Mouse (Mus musculus) mouse trophoblast stem cell (cell line): Measurements from ENCODE around the gene Eng.

ENCODE experiments used
- in situ Hi-C, 2 experiments: fragments of 300-500 bp; cut with MseI, MboI; formaldehyde crosslinking; loops; 2 replicates in 1 of 2; 3 replicates in 1 of 2; pipeline ENCODE4 v1.15.1; 2025

The Eng gene

DNA sequence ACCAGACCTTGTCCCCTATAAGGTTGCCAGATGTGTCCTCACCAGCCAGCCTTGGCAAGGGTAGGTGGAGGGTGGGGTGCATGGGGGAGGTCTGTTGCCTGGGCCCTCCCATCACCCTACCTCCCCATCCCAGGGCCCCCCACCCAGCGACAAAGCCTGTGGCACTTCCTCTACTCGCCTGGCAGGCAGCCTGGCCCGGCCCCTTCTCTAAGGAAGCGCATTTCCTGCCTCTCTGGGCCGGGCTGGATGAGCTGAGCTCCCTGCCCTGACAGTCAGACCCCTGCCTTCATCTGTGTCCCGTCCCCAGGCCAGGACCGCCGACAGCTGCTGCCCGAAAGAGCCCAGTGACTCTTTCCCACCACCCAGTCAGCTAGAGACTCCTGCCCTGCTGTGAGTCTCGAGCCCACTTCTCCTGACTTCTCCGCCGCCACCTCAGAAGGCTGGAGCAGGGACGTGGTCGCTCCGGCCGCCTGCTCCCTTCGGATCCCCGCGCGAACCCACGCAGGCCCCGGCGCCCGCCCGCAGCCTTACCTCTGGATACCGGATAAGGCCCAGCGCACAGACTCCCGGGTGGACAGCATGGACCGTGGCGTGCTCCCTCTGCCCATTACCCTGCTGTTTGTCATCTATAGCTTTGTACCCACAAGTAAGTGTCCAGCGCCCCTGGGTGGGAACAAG, at the start of gene Eng:
TSS of gene Eng (plus strand) at position 217 of the 678 bp plus-strand sequence.
- in situ Hi-C loops = no loop called here

- in situ Hi-C loops = no loop called here
These were observed 49.7 kb upstream of the Eng start for GRCm38 (mm10) chr2:32596725-32597124.

GRCm38 (mm10) chr2:32597248-32597647, 49.1 kb upstream of the Eng start:
- in situ Hi-C loops = no loop called here

- in situ Hi-C loops = no loop called here
These were observed 48.7 kb upstream of the Eng start for GRCm38 (mm10) chr2:32597699-32598098.

DNA sequence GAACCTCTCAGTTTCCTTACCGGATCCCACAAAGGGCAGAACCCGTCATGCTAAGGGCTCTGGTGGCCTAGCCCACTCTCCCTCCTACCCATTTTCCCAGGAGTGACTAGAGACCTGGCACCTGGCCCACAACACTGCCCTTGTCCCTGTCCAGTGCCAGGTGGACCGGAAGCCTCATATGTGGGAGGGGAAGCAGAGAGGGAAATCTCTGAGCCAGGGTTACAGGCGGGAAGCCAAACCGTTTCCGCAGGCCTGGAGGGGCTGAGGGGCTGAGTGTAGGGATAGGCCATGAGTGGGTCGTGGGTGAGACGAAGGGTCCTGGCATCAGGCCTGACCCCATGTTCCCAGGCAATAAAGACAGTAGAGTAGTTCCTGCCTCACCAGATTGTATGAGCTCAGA, 47.9 kb upstream of the Eng start:
- in situ Hi-C loops = no loop called here

DNA sequence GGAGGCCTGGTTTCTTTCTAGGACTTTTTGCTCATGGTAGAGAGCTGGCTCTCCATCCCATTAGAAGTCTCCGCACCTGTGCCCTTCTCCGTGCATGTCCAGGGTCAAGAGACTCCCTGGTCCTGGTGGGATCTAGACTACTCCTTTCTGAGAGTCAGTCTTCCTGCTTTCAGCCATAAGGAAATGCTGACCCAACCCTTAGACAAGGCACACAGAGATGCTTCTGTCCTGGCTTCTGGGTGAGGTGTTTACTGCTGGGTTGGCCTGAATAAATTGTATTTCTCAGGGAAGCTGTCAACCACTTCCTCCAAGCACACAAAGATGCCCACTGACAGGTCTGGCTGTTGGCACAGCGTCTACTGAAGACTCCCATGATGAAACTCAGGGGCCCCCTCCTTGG, 47.0 kb upstream of the Eng start, which contains the start of gene St6galnac6:
TSS of gene St6galnac6 (plus strand) at position 301 of the 400 bp plus-strand sequence.
- in situ Hi-C loops = no loop called here

- in situ Hi-C loops = no loop called here
These were observed 44.9 kb upstream of the Eng start for GRCm38 (mm10) chr2:32601417-32602065.

- in situ Hi-C loops = no loop called here
These were observed 43.8 kb upstream of the Eng start for GRCm38 (mm10) chr2:32602600-32603054.

- in situ Hi-C loops = no loop called here
These were observed 41.8 kb upstream of the Eng start for GRCm38 (mm10) chr2:32604631-32605030.

DNA sequence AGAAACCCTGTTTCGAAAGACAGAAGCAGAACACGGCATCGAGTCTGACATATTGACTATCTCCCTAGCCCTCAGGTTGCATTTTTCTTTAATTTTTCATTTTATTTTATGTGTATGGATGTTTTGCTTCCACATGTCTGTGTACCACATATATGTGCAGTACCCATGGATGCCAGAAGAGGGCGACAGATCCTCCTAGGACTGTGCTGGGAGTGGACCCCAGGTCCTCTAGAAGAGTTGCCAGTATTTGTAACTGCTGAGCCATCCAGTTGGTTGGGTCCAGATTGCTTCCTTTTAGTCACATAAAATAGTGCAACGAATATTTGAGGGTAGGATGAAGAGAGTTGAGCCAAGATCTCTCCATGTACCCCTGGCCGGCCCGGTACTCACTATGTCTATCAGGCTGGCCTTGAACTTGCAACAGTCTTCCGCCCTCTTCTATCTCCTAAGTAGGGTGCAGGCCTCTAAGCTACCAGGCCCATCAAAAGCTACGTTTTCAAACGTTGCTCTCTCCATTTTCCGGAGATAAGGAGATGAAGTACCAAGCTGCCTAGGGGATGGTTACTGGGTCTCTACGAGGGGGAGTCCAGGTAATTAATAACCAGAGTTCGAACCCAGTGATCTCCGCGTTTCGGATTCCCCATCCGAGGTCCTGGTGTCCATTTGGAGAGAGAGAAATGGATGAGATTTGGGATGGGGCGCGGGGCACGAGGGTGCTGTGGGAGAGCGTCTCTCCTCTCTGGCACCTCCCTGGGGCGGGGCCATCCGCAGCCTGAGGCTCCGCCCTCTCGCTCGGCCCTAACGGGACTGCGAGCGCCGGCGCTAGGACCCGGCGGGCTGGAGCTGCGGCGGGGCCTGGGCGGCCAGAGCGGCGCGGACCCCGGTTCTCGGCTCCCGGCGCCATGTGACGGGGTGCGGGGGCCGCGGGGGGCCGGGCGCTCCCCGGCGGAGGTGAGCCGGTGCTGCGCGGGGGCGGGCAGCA, 39.9 kb upstream of the Eng start:
- in situ Hi-C loops = no loop called here

DNA sequence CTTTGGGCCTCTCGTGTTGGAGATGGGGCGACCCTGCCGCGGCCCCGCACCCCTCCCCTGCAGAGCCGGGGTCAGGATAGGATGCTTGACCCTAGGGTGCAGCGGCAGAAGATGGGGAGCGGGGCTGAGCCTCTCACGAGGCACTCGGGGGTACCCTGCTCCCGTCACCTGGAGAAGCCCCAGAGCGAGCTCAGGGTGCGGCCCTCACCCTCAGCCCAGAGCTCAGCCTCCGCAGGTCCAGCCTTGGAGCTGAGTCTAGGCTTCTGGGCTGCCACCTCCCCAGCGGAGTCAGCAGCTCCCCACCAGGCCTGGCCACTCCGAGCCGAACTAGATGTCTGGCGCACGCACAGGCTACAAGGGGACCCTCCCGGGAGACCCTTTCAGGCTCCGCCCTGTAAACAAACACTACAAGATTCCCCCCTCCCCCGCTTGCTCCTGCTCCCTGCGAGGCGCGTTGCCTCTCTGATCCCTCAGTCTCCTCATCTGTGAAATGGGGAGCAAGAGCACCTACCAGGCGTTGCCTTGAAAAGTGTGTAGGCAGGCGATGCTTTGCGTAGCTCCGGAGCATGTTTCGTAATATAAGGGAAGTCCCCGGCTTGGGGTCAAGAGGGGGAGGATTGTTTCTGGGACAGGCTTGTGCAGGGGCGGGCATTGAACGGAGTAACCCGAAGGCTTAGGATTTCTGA, 39.0 kb upstream of the Eng start:
- in situ Hi-C loops = no loop called here

GRCm38 (mm10) chr2:32608141-32608777, 38.1 kb upstream of the Eng start:
- in situ Hi-C loops = no loop called here

- in situ Hi-C loops = no loop called here
These were observed 37.5 kb upstream of the Eng start for GRCm38 (mm10) chr2:32608778-32609435.

DNA sequence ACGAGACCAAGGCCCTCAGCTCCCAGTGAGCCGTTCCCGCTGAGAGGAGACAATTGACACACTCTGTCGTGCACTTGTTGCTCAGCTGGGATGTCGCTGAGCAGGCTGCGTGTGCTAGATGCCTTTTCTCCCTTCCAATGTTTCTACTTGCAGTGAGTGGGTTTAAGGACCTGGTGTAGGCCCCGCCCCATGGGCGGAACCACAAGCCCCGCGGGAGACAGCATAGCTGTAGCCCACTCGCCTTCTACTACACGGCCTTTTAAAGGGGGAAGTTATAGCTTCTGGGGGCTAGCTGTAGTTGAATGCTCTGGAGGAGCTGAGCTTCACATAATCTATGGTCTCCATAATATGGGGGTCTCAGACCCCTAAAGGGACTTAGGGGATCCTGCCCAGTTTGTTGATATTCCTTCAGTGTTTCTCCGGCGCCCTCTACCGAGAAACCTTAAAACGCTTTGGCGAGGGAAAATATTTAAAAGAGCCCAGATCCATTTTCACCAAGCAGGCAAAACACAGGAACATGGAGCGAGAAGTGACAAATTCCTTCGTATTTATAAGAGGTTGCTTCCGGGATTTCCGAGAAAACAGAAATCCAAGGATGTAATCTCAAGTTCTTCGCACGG, 35.7 kb upstream of the Eng start:
- in situ Hi-C loops = no loop called here

DNA sequence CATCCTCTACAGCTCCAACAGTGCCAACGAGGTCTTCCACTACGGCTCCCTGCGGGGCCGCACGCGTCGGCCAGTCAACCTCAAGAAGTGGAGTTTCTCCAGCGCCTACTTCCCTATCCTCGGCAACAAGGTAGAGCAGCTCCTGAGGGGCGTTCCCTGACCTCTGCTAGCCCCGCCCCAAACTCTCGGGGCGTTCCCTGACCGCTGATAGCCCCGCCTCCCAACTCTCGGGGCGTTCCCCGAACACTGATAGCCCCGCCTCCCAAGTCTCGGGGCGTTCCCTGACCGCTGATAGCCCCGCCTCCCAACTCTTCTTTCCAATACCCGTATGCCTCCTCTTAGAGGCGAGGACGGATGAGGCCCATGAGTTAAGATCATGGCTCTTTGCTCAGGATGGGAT, 34.1 kb upstream of the Eng start:
- in situ Hi-C loops = no loop called here

GRCm38 (mm10) chr2:32617109-32617508, 29.3 kb upstream of the Eng start:
- in situ Hi-C loops = no loop called here

GRCm38 (mm10) chr2:32617601-32618000, 28.8 kb upstream of the Eng start:
- in situ Hi-C loops = no loop called here

DNA sequence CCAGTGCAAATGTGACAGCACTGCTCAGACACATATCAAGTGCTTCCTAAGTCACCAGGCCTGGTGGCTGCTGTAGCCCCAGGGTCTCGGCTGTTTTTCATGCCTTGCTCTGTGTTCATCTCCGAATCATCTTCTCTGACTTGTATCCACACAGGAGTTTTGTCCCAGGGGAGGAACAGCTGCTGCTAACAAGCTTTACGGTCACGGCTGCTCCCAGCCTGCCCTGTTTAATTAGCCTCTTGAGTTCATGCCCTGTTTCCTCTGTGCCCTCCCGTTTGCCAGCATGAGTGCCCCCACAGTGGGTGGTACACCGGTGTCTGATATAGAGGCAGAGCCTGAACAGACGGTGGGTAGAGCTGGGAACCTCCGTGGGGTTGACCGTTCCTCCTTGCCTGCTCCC, 28.3 kb upstream of the Eng start:
- in situ Hi-C loops = no loop called here

- in situ Hi-C loops = no loop called here
These were observed 25.5 kb upstream of the Eng start for GRCm38 (mm10) chr2:32620682-32621516.
